Mouse (Mus musculus) ES-Bruce4 (cell line): ENCODE data around the gene Jaml.

Experiments
- CTCF ChIP-seq: IDR thresholded peaks from one replicate; pipeline ENCODE4 v1.8.1; 2011; ENCODE audit warnings: low read depth, low read length
- EP300 ChIP-seq: IDR thresholded peaks from 2 replicates; pipeline ENCODE4 v1.6.1; 2011; ENCODE audit warnings: low read depth, low read length; ENCODE audit not compliant: insufficient read depth
- POLR2A ChIP-seq: IDR thresholded peaks from one replicate; pipeline ENCODE4 v1.8.1; 2011; ENCODE audit warnings: low read length; ENCODE audit not compliant: insufficient read depth

DNA sequence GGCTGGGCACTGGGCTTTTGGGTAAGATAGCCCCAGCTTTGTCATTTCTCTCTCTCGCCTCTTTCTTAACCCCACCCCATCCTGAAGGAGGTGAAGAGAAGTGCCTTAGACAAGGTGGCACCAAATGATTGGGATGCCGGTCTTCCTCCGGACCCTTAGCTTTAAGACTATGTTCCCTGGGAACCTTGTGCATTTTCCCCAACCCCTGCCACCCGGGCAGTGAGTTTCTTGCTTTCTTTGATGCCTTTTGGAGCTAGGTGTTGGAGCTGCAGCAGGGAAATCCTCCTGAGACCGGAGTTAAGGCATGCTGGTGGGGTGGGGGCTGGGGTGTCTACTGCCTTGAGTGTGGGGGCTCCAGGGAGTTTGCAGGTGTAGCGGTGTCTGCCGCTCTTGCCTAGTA is 60.1 kb downstream of the Jaml start:
- TF ChIP-seq CTCF (no peak), EP300 (no peak), POLR2A (no peak)
